Mouse (Mus musculus) large intestine, adult 2 months (tissue): ENCODE measurements around the gene Dicer1. TPM values are rescaled to one million over a fixed set of nuclear protein-coding genes. Genes with fewer than 3 reads are reported as not detected.

Source experiments
- DNase-seq: peaks from one replicate; pipeline ENCODE4 v3.0.0-alpha.2; 2012; ENCODE audit warnings: low read depth, low spot score
- WGBS: fragments of 180-500 bp; shearing (Covaris S2); methylation state at CpG from one replicate; pipeline ENCODE4 v1.1.7; 2018; 5-methylcytosine and 5-hydroxymethylcytosine counted together
- polyA plus RNA-seq: library from polyadenylated mRNA; depleted of rRNA; stranded (reverse); fragments of >200 nt; gene quantifications from 2 replicates; pipeline ENCODE4 v1.2.3, GENCODE M21; 2012

The Dicer1 gene
- polyA plus RNA-seq, 1 experiment: 5.1 TPM

GRCm38 (mm10) chr12:104679819-104680132 lies 72.0 kb downstream of the Dicer1 start:
- 76% methylated on average over 8 of the region's 8 CpGs for WGBS
- DNase-seq: no peak

GRCm38 (mm10) chr12:104679121-104679818 lies 72.5 kb downstream of the Dicer1 start:
- DNase-seq: no peak
- 69% methylated on average over 26 of the region's 26 CpGs for WGBS

- DNase-seq: no peak
- WGBS: 68% methylated on average over 13 of the region's 14 CpGs
Observed at GRCm38 (mm10) chr12:104678462-104678861, 73.3 kb downstream of the Dicer1 start.

GRCm38 (mm10) chr12:104677371-104677924 lies 74.3 kb downstream of the Dicer1 start:
- WGBS: 71% methylated on average over 9 of the region's 9 CpGs
- DNase-seq: no peak

GRCm38 (mm10) chr12:104676535-104677370 lies 75.0 kb downstream of the Dicer1 start:
- DNase-seq: no peak
- WGBS: 85% methylated on average over 13 of the region's 13 CpGs

- WGBS: 35% methylated on average over 5 of the region's 5 CpGs
- no peak for DNase-seq
Observed at GRCm38 (mm10) chr12:104672976-104673375, 78.8 kb downstream of the Dicer1 start.

- 50% methylated on average over 10 of the region's 10 CpGs for WGBS
Observed at GRCm38 (mm10) chr12:104672406-104672805, 79.3 kb downstream of the Dicer1 start.

GRCm38 (mm10) chr12:104667846-104668245 lies 83.9 kb downstream of the Dicer1 start:
- WGBS: 78% methylated on average over 7 of the region's 7 CpGs
- DNase-seq: no peak

More at GRCm38 (mm10) chr12:104672406-104672805, 79.3 kb downstream of the Dicer1 start:
- no peak for DNase-seq

GRCm38 (mm10) chr12:104665951-104666350 lies 85.8 kb downstream of the Dicer1 start:
- WGBS: 24% methylated on average over 6 of the region's 6 CpGs
- no peak for DNase-seq

- no peak for DNase-seq
- 41% methylated on average over 9 of the region's 9 CpGs for WGBS
Observed at GRCm38 (mm10) chr12:104665521-104665920, 86.2 kb downstream of the Dicer1 start.

GRCm38 (mm10) chr12:104656146-104656545 lies 95.6 kb downstream of the Dicer1 start:
- DNase-seq: no peak
- 88% methylated on average over 2 of the region's 2 CpGs for WGBS

GRCm38 (mm10) chr12:104655006-104655405 lies 96.7 kb downstream of the Dicer1 start:
- WGBS: 64% methylated on average over 1 of the region's 1 CpGs
- no peak for DNase-seq

GRCm38 (mm10) chr12:104652021-104652420 lies 99.7 kb downstream of the Dicer1 start:
- WGBS: 40% methylated on average over 6 of the region's 6 CpGs
- no peak for DNase-seq

GRCm38 (mm10) chr12:104651269-104651668 lies 100.5 kb downstream of the Dicer1 start:
- no peak for DNase-seq
- 59% methylated on average over 6 of the region's 6 CpGs for WGBS

GRCm38 (mm10) chr12:104650510-104651260 lies 101.1 kb downstream of the Dicer1 start:
- DNase-seq: no peak
- WGBS: 64% methylated on average over 14 of the region's 14 CpGs

- WGBS: 82% methylated on average over 6 of the region's 6 CpGs
- DNase-seq: no peak
Observed at GRCm38 (mm10) chr12:104648366-104648765, 103.4 kb downstream of the Dicer1 start.

- WGBS: 41% methylated on average over 7 of the region's 7 CpGs
- no peak for DNase-seq
Observed at GRCm38 (mm10) chr12:104642337-104642736, 109.4 kb downstream of the Dicer1 start.

- 54% methylated on average over 1 of the region's 1 CpGs for WGBS
Observed at GRCm38 (mm10) chr12:104640934-104641333, 110.8 kb downstream of the Dicer1 start.

GRCm38 (mm10) chr12:104638156-104638555 lies 113.6 kb downstream of the Dicer1 start:
- 31% methylated on average over 8 of the region's 8 CpGs for WGBS
- no peak for DNase-seq

More at GRCm38 (mm10) chr12:104640934-104641333, 110.8 kb downstream of the Dicer1 start:
- DNase-seq: no peak
